Mouse (Mus musculus): ENCODE measurements around the gene Abca3.

DNA sequence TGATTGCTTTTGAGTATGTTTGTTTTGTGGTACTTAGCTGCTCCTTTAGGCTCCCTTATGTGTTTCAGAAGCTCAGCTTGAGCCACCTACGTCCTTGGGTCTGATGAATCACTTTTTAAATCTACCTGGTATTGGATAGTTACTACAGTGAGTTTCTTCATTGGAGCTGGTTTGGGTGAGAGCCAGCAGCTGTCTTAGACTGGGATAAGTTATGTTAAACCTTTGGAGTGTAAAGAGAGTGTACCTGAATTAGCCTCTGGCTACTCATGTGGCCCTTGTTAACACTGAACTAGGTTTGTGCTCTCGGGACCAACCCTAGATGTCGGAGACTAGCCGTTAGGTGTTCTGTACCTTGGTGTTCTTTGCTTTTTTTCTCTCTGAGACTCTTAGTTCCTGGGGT lies 71.4 kb downstream of the Abca3 start:
- TF ChIP-seq EP300 (IDR thresholded peaks at IDR 0.05; ENCODE audit: insufficient read depth, low read depth, low read length), result no peak
- TF ChIP-seq POLR2A (IDR thresholded peaks at IDR 0.05; ENCODE audit: insufficient read depth, low read depth, low read length), result no peak

Data from heart, adult 2 months (tissue).